Mouse (Mus musculus): ENCODE measurements at regions not wholly inside any gene's neighbourhood (a gene's known extent, or its start where the extent isn't known, plus 50 kb on each side); places are given as distances from the start of the nearest gene placed in this dataset.

DNA sequence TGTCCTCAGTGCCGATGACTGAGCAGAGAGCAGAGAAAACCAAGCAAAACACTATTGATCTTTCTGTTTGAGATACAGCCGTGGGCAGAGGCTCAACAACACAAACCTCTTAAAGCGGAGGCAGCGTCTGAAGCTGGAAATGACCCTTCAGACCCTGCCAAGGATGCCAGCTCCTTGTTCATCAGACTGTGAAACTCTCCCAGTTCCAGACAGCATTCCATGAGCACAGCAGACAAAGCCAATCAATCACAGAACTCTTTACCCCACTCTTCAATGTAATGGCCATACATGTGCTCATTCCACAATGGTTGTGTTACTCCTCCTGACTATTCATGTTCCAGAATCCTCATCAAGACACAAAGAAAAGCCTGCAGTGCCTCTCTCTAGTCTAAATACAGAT, 73.5 kb downstream of the Tmem114 start:
- 76% methylated on average over 4 of the region's 4 CpGs for WGBS
- no peak for ATAC-seq (ENCODE audit: low FRiP score)
- Histone ChIP-seq H3K4me1 (ENCODE audit: control insufficient read depth, insufficient read depth, low read length) (no peaks in the 10 kb centered on the region), H3K4me2 (no peak overlapping the region), H3K27me3 (ENCODE audit: control insufficient read depth, insufficient read depth, low read length) (no peaks in the 10 kb centered on the region), H3K4me3 (ENCODE audit: low read depth, low read length) (no peak overlapping the region), H3K9ac (ENCODE audit: low read length) (no peak overlapping the region), H3K36me3 (ENCODE audit: control insufficient read depth, insufficient read depth, low read length) (no peaks in the 10 kb centered on the region), H3K9me3 (ENCODE audit: control insufficient read depth, low read length) (no peaks in the 10 kb centered on the region), H3K27ac (ENCODE audit: low read depth, low read length) (no peak overlapping the region)
- no peak for DNase-seq (ENCODE audit: low spot score, missing footprints)

- Histone ChIP-seq H3K27ac (ENCODE audit: low read depth, low read length) (no peak overlapping the region), H3K36me3 (ENCODE audit: control insufficient read depth, insufficient read depth, low read length) (no peaks in the 10 kb centered on the region), H3K9me3 (ENCODE audit: control insufficient read depth, low read length) (no peaks in the 10 kb centered on the region), H3K4me1 (ENCODE audit: control insufficient read depth, insufficient read depth, low read length) (no peaks in the 10 kb centered on the region), H3K27me3 (ENCODE audit: control insufficient read depth, insufficient read depth, low read length) (no peaks in the 10 kb centered on the region), H3K4me3 (ENCODE audit: low read depth, low read length) (no peak overlapping the region), H3K9ac (ENCODE audit: low read length) (no peak overlapping the region), H3K4me2 (no peak overlapping the region)
- 84% methylated on average over 3 of the region's 3 CpGs for WGBS
- DNase-seq (ENCODE audit: low spot score, missing footprints) (no peak), ATAC-seq (ENCODE audit: low FRiP score) (no peak)
These were observed 75.8 kb downstream of the Tmem114 start for GRCm38 (mm10) chr16:8349148-8349547.

GRCm38 (mm10) chr16:8348645-8349044, 76.3 kb downstream of the Tmem114 start:
- Histone ChIP-seq H3K9me3 (ENCODE audit: control insufficient read depth, low read length) (no peaks in the 10 kb centered on the region), H3K4me2 (no peak overlapping the region), H3K9ac (ENCODE audit: low read length) (no peak overlapping the region), H3K36me3 (ENCODE audit: control insufficient read depth, insufficient read depth, low read length) (no peaks in the 10 kb centered on the region), H3K27me3 (ENCODE audit: control insufficient read depth, insufficient read depth, low read length) (no peaks in the 10 kb centered on the region), H3K4me3 (ENCODE audit: low read depth, low read length) (no peak overlapping the region), H3K4me1 (ENCODE audit: control insufficient read depth, insufficient read depth, low read length) (no peaks in the 10 kb centered on the region), H3K27ac (ENCODE audit: low read depth, low read length) (no peak overlapping the region)
- DNase-seq (ENCODE audit: low spot score, missing footprints), result no peak
- WGBS, result 82% methylated on average over 5 of the region's 5 CpGs
- no peak for ATAC-seq (ENCODE audit: low FRiP score)

- Histone ChIP-seq H3K4me1 (ENCODE audit: control insufficient read depth, insufficient read depth, low read length) (no peaks in the 10 kb centered on the region), H3K4me3 (ENCODE audit: low read depth, low read length) (no peak overlapping the region), H3K9me3 (ENCODE audit: control insufficient read depth, low read length) (no peaks in the 10 kb centered on the region), H3K27me3 (ENCODE audit: control insufficient read depth, insufficient read depth, low read length) (no peaks in the 10 kb centered on the region), H3K36me3 (ENCODE audit: control insufficient read depth, insufficient read depth, low read length) (no peaks in the 10 kb centered on the region), H3K4me2 (no peak overlapping the region), H3K27ac (ENCODE audit: low read depth, low read length) (no peak overlapping the region), H3K9ac (ENCODE audit: low read length) (no peak overlapping the region)
- WGBS, result 91% methylated on average over 7 of the region's 7 CpGs
- ATAC-seq (ENCODE audit: low FRiP score) (no peak), DNase-seq (ENCODE audit: low spot score, missing footprints) (no peak)
These were observed 79.7 kb downstream of the Tmem114 start for GRCm38 (mm10) chr16:8345216-8345615.

GRCm38 (mm10) chr16:8333081-8333710, 91.7 kb downstream of the Tmem114 start:
- 23% methylated on average over 8 of the region's 8 CpGs for WGBS
- Histone ChIP-seq H3K4me3 (ENCODE audit: low read depth, low read length) (no peak overlapping the region), H3K4me2 (no peak overlapping the region), H3K36me3 (ENCODE audit: control insufficient read depth, insufficient read depth, low read length) (no peaks in the 10 kb centered on the region), H3K27me3 (ENCODE audit: control insufficient read depth, insufficient read depth, low read length) (no peaks in the 10 kb centered on the region), H3K4me1 (ENCODE audit: control insufficient read depth, insufficient read depth, low read length) (peaks cover 6% of the 10 kb centered on the region; the same call in 1 of the 2 replicates), H3K9ac (ENCODE audit: low read length) (peak overlapping the region; percentile 42; the same call in 1 of the 2 replicates), H3K9me3 (ENCODE audit: control insufficient read depth, low read length) (no peaks in the 10 kb centered on the region), H3K27ac (ENCODE audit: low read depth, low read length) (no peak overlapping the region)
- ATAC-seq (ENCODE audit: low FRiP score), result peak; percentile 75
- peak; percentile 89 for DNase-seq (ENCODE audit: low spot score, missing footprints)

DNA sequence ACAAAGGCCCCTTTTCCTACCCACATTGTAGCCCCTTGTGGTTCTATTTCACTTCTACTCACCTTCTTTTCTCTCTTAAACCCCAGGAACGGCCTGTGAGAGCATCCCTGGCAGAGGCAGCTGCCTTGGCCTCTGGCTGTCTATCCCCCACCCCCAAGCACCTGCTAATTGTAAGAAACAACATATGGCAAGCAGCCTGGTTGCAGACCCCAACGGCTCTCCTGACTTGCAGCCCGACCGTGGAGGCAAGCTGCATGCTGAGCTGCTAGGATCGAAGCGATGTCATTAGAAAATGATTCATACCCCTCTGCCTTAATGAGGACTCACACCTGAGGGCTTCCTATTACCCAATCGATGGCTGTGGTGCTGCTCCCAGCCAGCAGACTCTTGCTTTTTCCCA, 112.9 kb downstream of the Tmem114 start:
- Histone ChIP-seq H3K4me1 (ENCODE audit: control insufficient read depth, insufficient read depth, low read length) (no peaks in the 10 kb centered on the region), H3K4me2 (no peak overlapping the region), H3K9me3 (ENCODE audit: control insufficient read depth, low read length) (no peaks in the 10 kb centered on the region), H3K27me3 (ENCODE audit: control insufficient read depth, insufficient read depth, low read length) (no peaks in the 10 kb centered on the region), H3K36me3 (ENCODE audit: control insufficient read depth, insufficient read depth, low read length) (no peaks in the 10 kb centered on the region), H3K4me3 (ENCODE audit: low read depth, low read length) (no peak overlapping the region), H3K27ac (ENCODE audit: low read depth, low read length) (no peak overlapping the region), H3K9ac (ENCODE audit: low read length) (no peak overlapping the region)
- DNase-seq (ENCODE audit: low spot score, missing footprints) (no peak), ATAC-seq (ENCODE audit: low FRiP score) (no peak)
- 73% methylated on average over 7 of the region's 7 CpGs for WGBS

DNA sequence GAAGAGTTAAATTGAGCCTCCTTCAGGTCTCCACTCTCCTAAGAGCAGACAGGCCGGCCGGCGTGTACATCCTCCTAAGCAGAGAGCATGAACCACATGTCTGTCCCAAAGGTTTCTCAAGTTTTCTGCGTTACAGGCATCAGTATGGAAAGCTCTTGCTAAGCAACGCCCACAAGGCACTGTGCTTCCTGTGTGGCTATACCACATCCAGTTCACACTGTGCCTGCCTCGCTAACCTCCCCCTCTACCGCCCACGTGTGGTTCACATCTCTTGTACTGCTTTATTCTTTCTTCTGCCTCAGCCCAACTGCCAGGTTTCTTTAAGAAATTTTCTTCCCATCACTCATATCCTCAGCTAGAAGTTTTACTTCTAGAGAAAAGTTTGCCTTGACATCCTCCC, 118.5 kb downstream of the Tmem114 start:
- Histone ChIP-seq H3K9ac (ENCODE audit: low read length) (no peak overlapping the region), H3K27me3 (ENCODE audit: control insufficient read depth, insufficient read depth, low read length) (no peaks in the 10 kb centered on the region), H3K4me3 (ENCODE audit: low read depth, low read length) (no peak overlapping the region), H3K36me3 (ENCODE audit: control insufficient read depth, insufficient read depth, low read length) (no peaks in the 10 kb centered on the region), H3K27ac (ENCODE audit: low read depth, low read length) (no peak overlapping the region), H3K9me3 (ENCODE audit: control insufficient read depth, low read length) (no peaks in the 10 kb centered on the region), H3K4me1 (ENCODE audit: control insufficient read depth, insufficient read depth, low read length) (no peaks in the 10 kb centered on the region), H3K4me2 (no peak overlapping the region)
- no peak for DNase-seq (ENCODE audit: low spot score, missing footprints)
- 78% methylated on average over 8 of the region's 8 CpGs for WGBS
- ATAC-seq (ENCODE audit: low FRiP score), result no peak
